15 mouse cellular contexts compared by ENCODE assay signal in genomic region chr17:83588663-83589341, GRCm38 (mm10). TPM values are rescaled to one million over a fixed set of nuclear protein-coding genes. Genes with fewer than 3 reads are reported as not detected.
DNase-seq lines count a peak whose midpoint lies in the region; ATAC-seq lines count a peak whose summit lies in the region.
"Had no signal": no experiment of that assay in that cellular context is flagged by ENCODE, and none has a peak within 500 bp of the region (broad histone marks: within the 10 kb centered on the region; RNA-seq: fewer than 3 reads in every experiment).

No protein-coding gene starts in this region.

- 64% methylated on average over 6 of the region's 6 CpGs for WGBS in kidney, embryonic 16.5 days

- H3K4me1 ChIP-seq in kidney, embryonic 16.5 days (ENCODE audit: insufficient read depth, low read length) = 0 out of 2 replicates have a peak, but pooled peaks cover 5% of the 10 kb centered on the region
- H3K4me1 ChIP-seq: embryonic facial prominence, embryonic 12.5 days had no signal

- H3K4me3 ChIP-seq in kidney, embryonic 16.5 days (ENCODE audit: low read length) = no peak overlapping the region
- H3K4me3 ChIP-seq: embryonic facial prominence, embryonic 12.5 days; myocyte had no signal

- no peaks in the 10 kb centered on the region for H3K36me3 ChIP-seq in kidney, embryonic 16.5 days (ENCODE audit: insufficient read depth, low read length)
- H3K36me3 ChIP-seq: embryonic facial prominence, embryonic 12.5 days had no signal

- peaks cover 4% of the 10 kb centered on the region for H3K9me3 ChIP-seq in kidney, embryonic 16.5 days (ENCODE audit: low read length)

- no peaks in the 10 kb centered on the region for H3K27me3 ChIP-seq in kidney, embryonic 16.5 days (ENCODE audit: insufficient read depth, low read length)
- H3K27me3 ChIP-seq: embryonic facial prominence, embryonic 12.5 days had no signal

- no peak for ATAC-seq in CD4-positive, CD25-positive, alpha-beta regulatory T cell, adult 4 months
- 0 out of 2 replicates have a peak, but pooled peaks have one; percentile 46 for ATAC-seq in kidney, embryonic 16.5 days (ENCODE audit: low FRiP score, low TSS enrichment)
- ATAC-seq: hindbrain, embryonic 16.5 days had no signal

- peak; percentile 32 for DNase-seq in CD4-positive, CD25-positive, alpha-beta regulatory T cell, adult 2 months (ENCODE audit: low read depth, low spot score)
- no peak for DNase-seq in kidney, postnatal 10 days
- peak; percentile 27 for DNase-seq in thymus, postnatal 4 days
- no peak for DNase-seq in thymus, postnatal 0 days (ENCODE audit: low spot score)
- DNase-seq in embryo, embryonic 10 days (ENCODE audit: low spot score) = no peak
- DNase-seq in ovary, adult 18-20 months (ENCODE audit: low spot score) = no peak
- DNase-seq: cerebellum, postnatal 10 days; gastrocnemius, postnatal 25 days had no signal

- H3K4me2 ChIP-seq in kidney, embryonic 16.5 days (replicated peaks; ENCODE audit: low read depth, low read length) = no peak overlapping the region
- H3K4me2 ChIP-seq: embryonic facial prominence, embryonic 12.5 days had no signal

- no peak overlapping the region for H3K9ac ChIP-seq in kidney, embryonic 16.5 days (replicated peaks; ENCODE audit: low read length)
- H3K9ac ChIP-seq: embryonic facial prominence, embryonic 12.5 days had no signal

- no peak overlapping the region for H3K27ac ChIP-seq in kidney, embryonic 16.5 days (ENCODE audit: low read length)
- H3K27ac ChIP-seq: embryonic facial prominence, embryonic 12.5 days had no signal

RNA-seq across cellular contexts. Expression of gene Kcng3, which starts 42.9 kb away (rescaled TPM):
- under 1 TPM in 1 of 2 experiments, not detected in 1; 0.16 TPM for polyA plus RNA-seq in CD4-positive, CD25-positive, alpha-beta regulatory T cell, adult 4 months (2017; shearing (Covaris generic))
- polyA plus RNA-seq in kidney, embryonic 16.5 days (2015; fragmentation: Nextera tagmentation; extraction: Ambion mirVana) = not detected in 2 replicates
- 0.06 TPM in 1 of 2 replicates, not detected in the other for polyA plus RNA-seq in thymus, postnatal 0 days (2015; fragmentation: Nextera tagmentation; extraction: Ambion mirVana)
- polyA plus RNA-seq: embryonic facial prominence, embryonic 12.5 days; forebrain, embryonic 11.5 days; heart, embryonic 14.5 days; hindbrain, embryonic 16.5 days; myocyte had no signal

Comparison
In these comparisons a context has a peak if more than half of its experiments do, and no peak if none do; other contexts are left out.
1. DNase-seq: peak in CD4-positive, CD25-positive, alpha-beta regulatory T cell, adult 2 months (single experiment) and thymus, postnatal 4 days (single experiment); none in kidney, postnatal 10 days (single experiment), thymus, postnatal 0 days (single experiment), embryo, embryonic 10 days (single experiment) and ovary, adult 18-20 months (single experiment).